Mouse (Mus musculus) thymus, postnatal 36 days (tissue): ENCODE data around the gene Stk11ip.

Experiments
- DNase-seq, 2 experiments: peaks; one replicate each; pipeline ENCODE4 v3.0.0; 2022; ENCODE audit warnings: mixed read lengths in 2 of 2

The Stk11ip gene

GRCm38 (mm10) chr1:75504256-75505045 lies 16.9 kb upstream of the Stk11ip start:
- DNase-seq: no peak

- peak; percentile 48 to 66 for DNase-seq
Observed at GRCm38 (mm10) chr1:75505159-75505955, 16.0 kb upstream of the Stk11ip start.

GRCm38 (mm10) chr1:75505956-75506831 lies 15.1 kb upstream of the Stk11ip start, which contains the start of gene Obsl1:
Gene Obsl1 (minus strand): TSS chr1:75506452.
- DNase-seq: peak; percentile 18 to 44

- DNase-seq: no peak
Observed at GRCm38 (mm10) chr1:75507006-75507405, 14.3 kb upstream of the Stk11ip start, which contains the start of gene Inha. Gene Inha (plus strand): TSS chr1:75507077.

- DNase-seq: no peak
Observed at GRCm38 (mm10) chr1:75509586-75509985, 11.7 kb upstream of the Stk11ip start.

GRCm38 (mm10) chr1:75510154-75510553 lies 11.2 kb upstream of the Stk11ip start:
- no peak for DNase-seq

GRCm38 (mm10) chr1:75511437-75512210 lies 9.7 kb upstream of the Stk11ip start:
- DNase-seq: no peak

- DNase-seq: no peak
Observed at GRCm38 (mm10) chr1:75512550-75512949, 8.8 kb upstream of the Stk11ip start.

GRCm38 (mm10) chr1:75516703-75517380 lies 4.5 kb upstream of the Stk11ip start:
- no peak for DNase-seq

GRCm38 (mm10) chr1:75517984-75518383 lies 3.3 kb upstream of the Stk11ip start:
- no peak for DNase-seq

- no peak for DNase-seq
Observed at GRCm38 (mm10) chr1:75518427-75518826, 2.9 kb upstream of the Stk11ip start.

- DNase-seq: no peak
Observed at GRCm38 (mm10) chr1:75519576-75519975, 1.8 kb upstream of the Stk11ip start.

GRCm38 (mm10) chr1:75524679-75525078 lies 3.4 kb downstream of the Stk11ip start:
- no peak for DNase-seq

GRCm38 (mm10) chr1:75530546-75530945 lies 9.2 kb downstream of the Stk11ip start:
- no peak for DNase-seq

- DNase-seq: no peak
Observed at GRCm38 (mm10) chr1:75532280-75533172, 11.2 kb downstream of the Stk11ip start.

GRCm38 (mm10) chr1:75533325-75534252 lies 12.3 kb downstream of the Stk11ip start:
- no peak for DNase-seq

GRCm38 (mm10) chr1:75537587-75537986 lies 16.3 kb downstream of the Stk11ip start:
- DNase-seq: no peak

GRCm38 (mm10) chr1:75538597-75539190 lies 17.4 kb downstream of the Stk11ip start:
- no peak for DNase-seq

- no peak for DNase-seq
Observed at GRCm38 (mm10) chr1:75541496-75541895, 20.2 kb downstream of the Stk11ip start.
